Mouse (Mus musculus) myocyte (in vitro differentiated cells): ENCODE results near the gene Mpzl2. TPM values are rescaled to one million over a fixed set of nuclear protein-coding genes. Genes with fewer than 3 reads are reported as not detected.

Experiments used
- H3K27me3 ChIP-seq: one replicate; pipeline ENCODE4 v1.6.1; 2011; ENCODE audit not compliant: control insufficient read depth, insufficient read depth, insufficient read length
- H3K36me3 ChIP-seq: one replicate; pipeline ENCODE4 v1.6.1; 2011; ENCODE audit not compliant: control insufficient read depth, insufficient read depth
- H3K4me2 ChIP-seq: one replicate; pipeline ENCODE4 v1.6.1; 2011; ENCODE audit warnings: low read depth, control low read depth
- H3K4me3 ChIP-seq: one replicate; pipeline ENCODE4 v1.5.1; 2011; ENCODE audit warnings: mild to moderate bottlenecking, control low read depth, moderate library complexity
- H3K79me2 ChIP-seq: one replicate; pipeline ENCODE4 v1.6.1; 2011; ENCODE audit not compliant: control insufficient read depth, insufficient read depth
- H3ac ChIP-seq: one replicate; pipeline ENCODE4 v1.6.1; 2011; ENCODE audit not compliant: control insufficient read depth, insufficient read length
- CEBPB ChIP-seq: IDR thresholded peaks from 2 replicates; pipeline ENCODE4 v1.6.1; 2011; ENCODE audit warnings: mild to moderate bottlenecking, moderate library complexity; ENCODE audit not compliant: poor library complexity, insufficient read depth, severe bottlenecking
- E2F4 ChIP-seq: IDR thresholded peaks from one replicate; pipeline ENCODE4 v1.6.1; 2011; ENCODE audit warnings: mild to moderate bottlenecking, control low read depth, moderate library complexity; ENCODE audit not compliant: insufficient read depth
- MAX ChIP-seq: IDR thresholded peaks from one replicate; pipeline ENCODE4 v1.6.1; 2011; ENCODE audit warnings: low read depth, mild to moderate bottlenecking, control low read depth
- MYOD1 ChIP-seq, 3 experiments: IDR thresholded peaks; one replicate each; pipeline ENCODE4 v1.6.1; 2011; ENCODE audit warnings: control low read depth in 2 of 3, low read depth in 2 of 3, mild to moderate bottlenecking in 2 of 3, moderate library complexity in 1 of 3; ENCODE audit not compliant: insufficient read length in 2 of 3, control insufficient read depth in 1 of 3
- MYOG ChIP-seq, 3 experiments: IDR thresholded peaks; one replicate each; pipeline ENCODE4 v1.6.1; 2011; ENCODE audit warnings: control low read depth in 2 of 3, low read depth in 2 of 3, mild to moderate bottlenecking in 2 of 3; ENCODE audit not compliant: insufficient read length in 2 of 3, control insufficient read depth in 1 of 3, insufficient read depth in 1 of 3
- POLR2A ChIP-seq: IDR thresholded peaks from one replicate; pipeline ENCODE4 v1.6.1; 2011; ENCODE audit warnings: low read depth, mild to moderate bottlenecking, control low read depth, moderate library complexity; ENCODE audit not compliant: insufficient read length
- POLR2AphosphoS2 ChIP-seq: IDR thresholded peaks from one replicate; pipeline ENCODE4 v1.6.1; 2011; ENCODE audit warnings: low read depth, control low read depth; ENCODE audit not compliant: insufficient read length
- REST ChIP-seq: IDR thresholded peaks from one replicate; pipeline ENCODE4 v1.6.1; 2011; ENCODE audit warnings: mild to moderate bottlenecking, control low read depth, moderate library complexity; ENCODE audit not compliant: insufficient read depth, insufficient read length
- SRF ChIP-seq: IDR thresholded peaks from one replicate; pipeline ENCODE4 v1.6.1; 2011; ENCODE audit warnings: low read depth; ENCODE audit not compliant: control insufficient read depth, insufficient read length
- TCF12 ChIP-seq: IDR thresholded peaks from one replicate; pipeline ENCODE4 v1.6.1; 2011; ENCODE audit warnings: mild to moderate bottlenecking, control low read depth; ENCODE audit not compliant: poor library complexity, insufficient read depth, severe bottlenecking
- TCF3 ChIP-seq: IDR thresholded peaks from one replicate; pipeline ENCODE4 v1.6.1; 2011; ENCODE audit warnings: low read depth, control low read depth; ENCODE audit not compliant: insufficient read length
- USF1 ChIP-seq: IDR thresholded peaks from one replicate; pipeline ENCODE4 v1.6.1; 2011; ENCODE audit warnings: low read depth, mild to moderate bottlenecking, control low read depth, moderate library complexity
- polyA plus RNA-seq: library from polyadenylated mRNA; unstranded; fragments of >200 nt; fragmentation: generic; extraction: Trizol; gene quantifications from one replicate; pipeline ENCODE4 v1.2.1, GENCODE M21; 2012; ENCODE audit warnings: missing spikeins

Gene Mpzl2
- polyA plus RNA-seq, 1 experiment, result not detected

DNA sequence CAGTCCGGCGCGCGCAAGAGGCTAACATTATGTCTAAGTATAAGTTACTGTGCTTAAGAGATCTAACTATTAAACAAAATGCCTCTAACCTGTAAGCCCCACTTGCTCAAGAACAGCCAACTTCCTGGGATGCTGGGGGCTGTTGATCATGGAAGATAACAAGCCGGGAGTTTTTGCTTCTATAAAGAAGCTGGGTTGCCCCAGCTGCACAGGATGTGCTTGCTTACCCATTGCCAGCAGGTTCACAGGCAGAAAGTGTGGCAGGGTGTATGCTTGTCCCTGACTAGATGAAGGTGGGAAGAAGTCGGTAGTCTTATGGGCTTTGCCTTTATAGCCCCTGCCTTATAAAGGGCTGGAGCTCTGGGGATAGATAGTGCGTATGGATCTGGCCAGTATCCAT is 43.0 kb upstream of the Mpzl2 start:
- Histone ChIP-seq H3K27me3 (no peaks in the 10 kb centered on the region), H3K79me2 (no peaks in the 10 kb centered on the region), H3K4me3 (no peak overlapping the region), H3ac (no peak overlapping the region), H3K4me2 (no peak overlapping the region), H3K36me3 (no peaks in the 10 kb centered on the region)
- TF ChIP-seq E2F4, result no peak
- TF ChIP-seq USF1, result no peak
- TF ChIP-seq MYOG (IDR thresholded peaks at IDR 0.05; ENCODE audit: control insufficient read depth in 1 of 3, insufficient read depth in 1 of 3, insufficient read length in 2 of 3, low read depth in 2 of 3), result no peak
- TF ChIP-seq SRF, result no peak
- TF ChIP-seq TCF3, result no peak
- TF ChIP-seq CEBPB, result no peak
- no peak for TF ChIP-seq MAX
- TF ChIP-seq MYOD1 (IDR thresholded peaks at IDR 0.05; ENCODE audit: control insufficient read depth in 1 of 3, insufficient read length in 2 of 3, low read depth in 2 of 3), result no peak
- no peak for TF ChIP-seq POLR2A
- TF ChIP-seq REST, result no peak
- no peak for TF ChIP-seq TCF12
- TF ChIP-seq POLR2AphosphoS2, result no peak

DNA sequence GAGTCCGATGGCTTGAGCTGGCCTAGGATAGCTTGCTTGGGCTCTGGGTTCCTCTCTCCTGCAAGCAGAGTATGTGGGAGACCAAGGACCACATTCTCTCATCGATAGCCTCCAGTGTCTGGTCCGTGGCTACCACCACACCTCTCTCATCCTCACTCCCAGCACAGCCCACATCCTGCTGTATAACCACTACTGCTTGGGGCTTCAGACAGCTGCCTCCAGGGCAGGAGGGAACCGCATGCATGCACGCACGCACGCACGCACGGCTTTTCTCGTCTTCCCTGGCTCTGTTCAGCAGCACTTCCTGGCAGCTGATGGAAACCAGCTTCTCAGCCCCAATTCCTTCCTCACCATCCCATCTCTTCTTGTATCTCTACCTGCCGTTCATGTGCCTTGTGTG is 41.5 kb upstream of the Mpzl2 start:
- H3K4me3 ChIP-seq, result no peak overlapping the region
- no peak for TF ChIP-seq CEBPB
- peak in 1 of 3 experiments; percentile 20 for TF ChIP-seq MYOD1 (IDR thresholded peaks at IDR 0.05; ENCODE audit: control insufficient read depth in 1 of 3, insufficient read length in 2 of 3, low read depth in 2 of 3)
- peak in 1 of 3 experiments; percentile 3 for TF ChIP-seq MYOG (IDR thresholded peaks at IDR 0.05; ENCODE audit: control insufficient read depth in 1 of 3, insufficient read depth in 1 of 3, insufficient read length in 2 of 3, low read depth in 2 of 3)
- peaks cover under 1% of the 10 kb centered on the region for H3K27me3 ChIP-seq
- no peak overlapping the region for H3K4me2 ChIP-seq
- H3ac ChIP-seq, result no peak overlapping the region
- H3K36me3 ChIP-seq, result no peaks in the 10 kb centered on the region
- no peaks in the 10 kb centered on the region for H3K79me2 ChIP-seq

DNA sequence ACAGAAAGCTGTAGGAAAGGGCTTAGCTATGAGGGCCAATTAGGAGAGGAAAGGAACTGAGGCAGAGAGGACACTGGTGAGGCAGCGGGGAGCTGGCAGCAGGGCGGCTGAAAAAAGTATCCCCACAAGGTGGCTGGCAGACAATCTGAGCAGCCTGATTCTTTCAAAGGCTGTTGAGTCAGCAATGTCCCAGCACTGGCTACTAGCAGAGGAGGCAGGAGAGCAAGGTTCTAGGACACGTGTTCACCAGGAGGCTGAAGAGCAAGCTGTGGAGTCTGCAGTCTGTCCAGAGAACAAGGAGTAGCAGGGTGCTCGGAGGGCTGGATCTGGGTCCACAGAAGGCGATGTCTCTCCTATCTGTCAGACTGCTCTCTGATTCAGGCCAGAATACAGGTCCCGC is 40.4 kb upstream of the Mpzl2 start:
- no peak overlapping the region for H3K4me3 ChIP-seq
- no peaks in the 10 kb centered on the region for H3K79me2 ChIP-seq
- peaks cover 6% of the 10 kb centered on the region for H3K27me3 ChIP-seq
- TF ChIP-seq USF1 (no peak), E2F4 (no peak), SRF (no peak), MAX (no peak), MYOD1 (IDR thresholded peaks at IDR 0.05; ENCODE audit: control insufficient read depth in 1 of 3, insufficient read length in 2 of 3, low read depth in 2 of 3) (no peak), MYOG (IDR thresholded peaks at IDR 0.05; ENCODE audit: control insufficient read depth in 1 of 3, insufficient read depth in 1 of 3, insufficient read length in 2 of 3, low read depth in 2 of 3) (no peak), POLR2AphosphoS2 (no peak), REST (no peak), TCF12 (no peak)
- H3ac ChIP-seq, result no peak overlapping the region
- no peak overlapping the region for H3K4me2 ChIP-seq
- H3K36me3 ChIP-seq, result no peaks in the 10 kb centered on the region

DNA sequence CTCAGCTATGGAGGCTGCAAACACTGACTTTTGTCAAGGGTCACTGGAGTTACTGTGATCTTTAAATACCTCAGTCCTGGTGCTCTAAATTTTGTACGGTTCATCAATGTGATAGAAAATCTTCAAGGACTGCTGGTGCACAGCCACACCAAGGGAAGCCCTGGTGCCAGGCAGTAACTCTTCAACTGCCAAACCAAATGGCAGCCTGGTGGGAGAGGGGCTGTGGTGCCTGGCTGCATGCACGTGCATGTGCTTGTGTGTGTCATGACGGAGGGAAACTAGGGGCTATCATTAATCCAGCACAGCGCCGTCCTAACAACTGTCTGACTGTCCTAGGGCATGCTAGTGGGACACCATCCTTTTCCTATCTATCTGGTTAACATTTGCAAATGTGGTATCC is 39.8 kb upstream of the Mpzl2 start:
- Histone ChIP-seq H3K79me2 (no peaks in the 10 kb centered on the region), H3K36me3 (no peaks in the 10 kb centered on the region), H3K4me2 (peak overlapping the region; percentile 52), H3K4me3 (no peak overlapping the region), H3K27me3 (peaks cover 6% of the 10 kb centered on the region), H3ac (no peak overlapping the region)
- no peak for TF ChIP-seq POLR2A
- no peak for TF ChIP-seq USF1
- TF ChIP-seq TCF12, result no peak
- no peak for TF ChIP-seq POLR2AphosphoS2

DNA sequence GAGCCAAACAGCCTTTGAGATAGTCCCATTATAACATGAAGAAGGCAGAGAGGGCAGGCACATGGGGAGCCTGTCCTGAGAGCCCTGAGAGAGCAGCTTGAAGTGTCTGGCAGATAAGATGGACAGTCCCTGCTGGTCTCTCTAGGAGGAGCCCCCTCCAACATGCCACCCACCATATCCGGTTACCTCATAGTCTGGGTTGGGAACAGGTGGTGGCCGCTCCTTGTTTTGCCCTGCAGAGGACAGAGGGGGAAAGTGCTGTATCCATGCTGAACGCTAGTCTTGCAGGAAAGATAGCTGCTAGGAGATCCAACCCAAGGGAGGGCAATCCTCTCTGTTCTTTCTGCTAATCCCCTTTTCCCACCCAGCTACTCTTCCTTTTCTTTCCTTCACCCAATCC is 39.4 kb upstream of the Mpzl2 start:
- peaks cover 6% of the 10 kb centered on the region for H3K27me3 ChIP-seq
- no peak overlapping the region for H3K4me3 ChIP-seq
- H3ac ChIP-seq, result no peak overlapping the region
- H3K4me2 ChIP-seq, result peak overlapping the region; percentile 52
- no peaks in the 10 kb centered on the region for H3K36me3 ChIP-seq
- H3K79me2 ChIP-seq, result no peaks in the 10 kb centered on the region
- TF ChIP-seq POLR2A, result no peak
- TF ChIP-seq MYOG (IDR thresholded peaks at IDR 0.05; ENCODE audit: control insufficient read depth in 1 of 3, insufficient read depth in 1 of 3, insufficient read length in 2 of 3, low read depth in 2 of 3), result peak in 1 of 3 experiments; percentile 38
- TF ChIP-seq MYOD1 (IDR thresholded peaks at IDR 0.05; ENCODE audit: control insufficient read depth in 1 of 3, insufficient read length in 2 of 3, low read depth in 2 of 3), result peak in 2 of 3 experiments; percentile 48 to 67
